Mouse (Mus musculus) MEL (cell line): Measurements from ENCODE around the gene Haus3. TPM values are rescaled to one million over a fixed set of nuclear protein-coding genes. Genes with fewer than 3 reads are reported as not detected.

Experiments used
- DNase-seq: peaks from one replicate; pipeline ENCODE4 v3.0.0; 2011; ENCODE audit warnings: low read depth, low spot score
- H3K27ac ChIP-seq: 2 replicates; pipeline ENCODE4 v1.5.1; 2012; ENCODE audit warnings: low read depth, mild to moderate bottlenecking, control low read depth, low read length, moderate library complexity; ENCODE audit not compliant: control insufficient read depth
- H3K27me3 ChIP-seq, 2 experiments: fragments of 150-350 bp in 1 of 2; sonication (generic) in 1 of 2; 2 replicates each; pipeline ENCODE4 v1.6.1; 2012; ENCODE audit warnings: low read length in 2 of 2, mild to moderate bottlenecking in 2 of 2, improper control_type of control experiment in 1 of 2, moderate library complexity in 1 of 2; ENCODE audit not compliant: insufficient read depth in 2 of 2, control insufficient read depth in 1 of 2
- H3K36me3 ChIP-seq, 2 experiments: 2 replicates each; pipeline ENCODE4 v1.6.1; 2012 to 2014; ENCODE audit warnings: low read length in 2 of 2, improper control_type of control experiment in 1 of 2, inconsistent platforms in 1 of 2, mild to moderate bottlenecking in 1 of 2; ENCODE audit not compliant: insufficient read depth in 2 of 2, control insufficient read depth in 1 of 2
- H3K4me1 ChIP-seq, 2 experiments: fragments of 150-350 bp in 1 of 2; sonication (generic) in 1 of 2; 2 replicates each; pipeline ENCODE4 v1.6.1; 2012; ENCODE audit warnings: low read length in 2 of 2, improper control_type of control experiment in 1 of 2, mild to moderate bottlenecking in 1 of 2; ENCODE audit not compliant: insufficient read depth in 2 of 2, control insufficient read depth in 1 of 2
- H3K4me3 ChIP-seq, 2 experiments: fragments of 150-350 bp in 1 of 2; sonication (generic) in 1 of 2; 2 replicates each; pipeline ENCODE4 v1.5.1; 2012; ENCODE audit warnings: low read depth in 2 of 2, low read length in 2 of 2, mild to moderate bottlenecking in 2 of 2, moderate library complexity in 2 of 2, control low read depth in 1 of 2, improper control_type of control experiment in 1 of 2; ENCODE audit not compliant: control insufficient read depth in 1 of 2, insufficient read depth in 1 of 2
- H3K79me2 ChIP-seq: 2 replicates; pipeline ENCODE4 v1.6.1; 2012; ENCODE audit warnings: mild to moderate bottlenecking, low read length, moderate library complexity; ENCODE audit not compliant: control insufficient read depth, poor library complexity, insufficient read depth
- H3K9ac ChIP-seq: 2 replicates; pipeline ENCODE4 v1.6.1; 2012; ENCODE audit warnings: low read depth, mild to moderate bottlenecking, control low read depth, low read length, moderate library complexity; ENCODE audit not compliant: control insufficient read depth, poor library complexity, severe bottlenecking
- H3K9me3 ChIP-seq: fragments of 150-350 bp; sonication (generic); replicated peaks from 2 replicates; pipeline ENCODE4 v1.6.1; 2012; ENCODE audit warnings: mild to moderate bottlenecking, low read length, improper control_type of control experiment, moderate library complexity; ENCODE audit not compliant: insufficient read depth
- E2F4 ChIP-seq: IDR thresholded peaks from 2 replicates; pipeline ENCODE4 v1.6.1; 2011; ENCODE audit warnings: low read depth, low read length, improper control_type of control experiment, borderline replicate concordance
- EP300 ChIP-seq, 2 experiments: IDR thresholded peaks; 2 replicates each; pipeline ENCODE4 v1.6.1; 2011; ENCODE audit warnings: improper control_type of control experiment in 2 of 2, low read length in 2 of 2, low read depth in 1 of 2, mild to moderate bottlenecking in 1 of 2
- ETS1 ChIP-seq: IDR thresholded peaks from 2 replicates; pipeline ENCODE4 v1.6.1; 2012; ENCODE audit warnings: low read depth, mild to moderate bottlenecking, inconsistent platforms, low read length, improper control_type of control experiment, moderate library complexity
- GABPA ChIP-seq: IDR thresholded peaks from 2 replicates; pipeline ENCODE4 v1.6.1; 2012; ENCODE audit warnings: low read depth, mild to moderate bottlenecking, inconsistent platforms, low read length, improper control_type of control experiment, moderate library complexity
- KAT2A ChIP-seq: conservative IDR thresholded peaks from 2 replicates; pipeline ENCODE4 v1.6.1; 2012; ENCODE audit warnings: low read depth, low read length, improper control_type of control experiment, inconsistent platforms
- MYB ChIP-seq: IDR thresholded peaks from 2 replicates; pipeline ENCODE4 v1.6.1; 2011; ENCODE audit warnings: mild to moderate bottlenecking, low read depth, low read length, improper control_type of control experiment
- MYC ChIP-seq: IDR thresholded peaks from 2 replicates; pipeline ENCODE4 v1.6.1; 2011; ENCODE audit warnings: low read depth, mild to moderate bottlenecking, low read length, improper control_type of control experiment, moderate library complexity
- NELFE ChIP-seq: IDR thresholded peaks from 2 replicates; pipeline ENCODE4 v1.6.1; 2011; ENCODE audit warnings: low read depth, low read length, improper control_type of control experiment
- RAD21 ChIP-seq: IDR thresholded peaks from 2 replicates; pipeline ENCODE4 v1.6.1; 2011; ENCODE audit warnings: mild to moderate bottlenecking, low read depth, low read length, improper control_type of control experiment
- RCOR1 ChIP-seq: IDR thresholded peaks from 2 replicates; pipeline ENCODE4 v1.6.1; 2012; ENCODE audit warnings: low read depth, mild to moderate bottlenecking, inconsistent platforms, low read length, improper control_type of control experiment
- TCF12 ChIP-seq: IDR thresholded peaks from 2 replicates; pipeline ENCODE4 v1.6.1; 2014; ENCODE audit warnings: low read depth, mild to moderate bottlenecking, inconsistent platforms, low read length, improper control_type of control experiment, moderate library complexity
- UBTF ChIP-seq: IDR thresholded peaks from 2 replicates; pipeline ENCODE4 v1.6.1; 2012; ENCODE audit warnings: low read depth, mild to moderate bottlenecking, inconsistent platforms, low read length, improper control_type of control experiment, moderate library complexity, borderline replicate concordance; ENCODE audit not compliant: insufficient read depth
- USF2 ChIP-seq, 2 experiments: IDR thresholded peaks; 2 replicates each; pipeline ENCODE4 v1.6.1; 2011 to 2012; ENCODE audit warnings: improper control_type of control experiment in 2 of 2, low read length in 2 of 2, borderline replicate concordance in 1 of 2, inconsistent platforms in 1 of 2, low read depth in 1 of 2, mild to moderate bottlenecking in 1 of 2; ENCODE audit not compliant: insufficient read depth in 1 of 2
- ZKSCAN1 ChIP-seq: IDR thresholded peaks from 2 replicates; pipeline ENCODE4 v1.6.1; 2012; ENCODE audit warnings: low read depth, mild to moderate bottlenecking, inconsistent platforms, low read length, improper control_type of control experiment, moderate library complexity
- ZMIZ1 ChIP-seq: IDR thresholded peaks from 2 replicates; pipeline ENCODE4 v1.6.1; 2012; ENCODE audit warnings: low read depth, mild to moderate bottlenecking, inconsistent platforms, low read length, improper control_type of control experiment, moderate library complexity
- ZNF384 ChIP-seq: IDR thresholded peaks from 2 replicates; pipeline ENCODE4 v1.6.1; 2012; ENCODE audit warnings: low read depth, mild to moderate bottlenecking, inconsistent platforms, low read length, improper control_type of control experiment
- polyA plus RNA-seq, 2 experiments: library from polyadenylated mRNA; stranded (reverse) in 1 of 2; unstranded in 1 of 2; fragments of >175 nt in 1 of 2; fragments of >200 nt in 1 of 2; gene quantifications; 2 replicates each; pipeline versions ENCODE4 v1.2.1 to v1.2.4; 2012; ENCODE audit warnings: low replicate concordance in 2 of 2, low read depth in 1 of 2; ENCODE audit not compliant: insufficient read length in 2 of 2, insufficient read depth in 1 of 2, missing spikeins in 1 of 2
- total RNA-seq: library from RNA; depleted of rRNA; stranded (reverse); fragments of 300-350 nt; gene quantifications from 2 replicates; pipeline ENCODE4 v1.2.3, GENCODE M21; 2012

Gene Haus3
- total and polyA plus RNA-seq, 3 experiments: 52.6 to 184 (median 54.0) TPM

DNA sequence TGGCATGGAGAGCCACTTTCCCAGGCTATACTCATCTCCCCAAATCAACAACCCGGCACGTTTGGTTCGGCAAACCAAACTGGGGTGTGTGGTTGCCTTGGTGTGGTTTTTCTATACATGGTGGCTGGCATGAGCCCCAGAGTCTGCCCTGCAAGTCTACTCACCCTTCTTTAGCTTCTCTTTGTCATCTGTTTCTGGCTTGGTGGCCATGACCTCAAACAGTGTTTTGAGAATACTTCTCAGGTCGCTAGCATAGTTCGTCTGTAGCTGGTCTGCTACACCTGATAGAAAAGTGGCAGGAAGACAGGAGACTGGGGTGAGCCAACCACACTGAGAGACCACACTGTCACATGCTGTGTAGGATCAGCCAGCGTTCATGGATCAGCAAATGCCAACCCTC is 29.3 kb upstream of the Haus3 start:
- H3K79me2 ChIP-seq: no peaks in the 10 kb centered on the region
- no peaks in the 10 kb centered on the region for H3K9me3 ChIP-seq
- TF ChIP-seq ZMIZ1 (no peak), MYB (no peak), TCF12 (no peak), GABPA (no peak), RCOR1 (no peak), KAT2A (no peak), ZNF384 (no peak), RAD21 (no peak), USF2 (IDR thresholded peaks at IDR 0.05; ENCODE audit: borderline replicate concordance in 1 of 2, insufficient read depth in 1 of 2, low read depth in 1 of 2, low read length in 2 of 2) (no peak), UBTF (no peak), E2F4 (no peak), NELFE (no peak), ZKSCAN1 (no peak)
- TF ChIP-seq, all 39 proteins: peak for 0
- Histone ChIP-seq H3K4me3 (no peak overlapping the region), H3K4me1 (no peaks in the 10 kb centered on the region), H3K27ac (no peak overlapping the region), H3K9ac (no peak overlapping the region), H3K27me3 (peaks cover 9 to 11% of the 10 kb centered on the region in 2 experiments), H3K36me3 (no peaks in the 10 kb centered on the region)
- no peak for DNase-seq

DNA sequence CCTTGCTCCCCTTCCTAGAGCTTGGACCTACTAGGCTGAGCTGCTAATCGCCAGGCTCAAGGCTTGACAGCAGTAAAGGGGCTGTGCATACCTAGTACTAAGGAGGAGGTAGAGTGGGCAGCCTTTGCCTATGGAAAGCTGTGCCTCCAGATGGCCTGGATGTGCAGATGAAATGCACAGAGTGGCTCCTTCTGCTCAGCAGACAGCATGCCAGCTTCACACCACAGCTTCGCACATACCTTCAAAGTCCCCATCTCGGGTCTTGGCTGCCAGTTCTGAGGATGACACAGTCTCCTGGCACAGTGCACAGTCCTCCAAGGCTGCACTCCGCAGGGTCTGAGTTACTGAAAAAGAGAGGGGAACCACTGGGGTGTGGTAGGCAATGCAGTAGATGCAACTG is 27.9 kb upstream of the Haus3 start:
- H3K27me3 ChIP-seq: peaks cover 10 to 11% of the 10 kb centered on the region in 2 experiments
- H3K79me2 ChIP-seq: no peaks in the 10 kb centered on the region
- no peaks in the 10 kb centered on the region for H3K4me1 ChIP-seq
- no peak overlapping the region for H3K27ac ChIP-seq
- no peaks in the 10 kb centered on the region for H3K36me3 ChIP-seq
- DNase-seq: no peak
- no peak overlapping the region for H3K4me3 ChIP-seq
- H3K9ac ChIP-seq: no peak overlapping the region
- TF ChIP-seq MYC (no peak), EP300 (IDR thresholded peaks at IDR 0.05; ENCODE audit: low read depth in 1 of 2, low read length in 2 of 2) (no peak), ETS1 (no peak)
- H3K9me3 ChIP-seq: no peaks in the 10 kb centered on the region
